Mouse (Mus musculus) retina, adult 2 months (tissue): ENCODE data around the gene Stk39.

ENCODE experiments used
- DNase-seq: peaks from one replicate; pipeline ENCODE4 v3.0.0-alpha.2; 2012; ENCODE audit warnings: low read depth, low spot score

The Stk39 gene

DNA sequence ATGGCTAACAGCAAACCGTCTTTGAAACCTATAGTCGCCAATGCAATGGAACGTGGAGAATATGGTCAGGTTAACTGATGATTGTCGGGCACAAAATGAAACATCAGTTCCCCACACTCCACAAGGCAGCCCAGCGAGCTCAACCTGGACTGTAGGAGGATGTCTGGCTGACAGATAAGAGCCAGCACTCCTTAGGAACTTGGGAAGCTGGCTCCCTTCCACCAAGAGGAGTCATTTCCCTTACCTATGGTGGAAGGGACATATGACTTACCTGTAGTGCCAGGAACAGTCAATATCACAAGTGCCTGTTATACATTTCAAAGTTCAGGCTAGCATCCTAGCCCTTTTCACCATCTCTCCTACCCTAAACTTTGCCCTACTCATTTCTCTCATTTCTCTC is 14.0 kb downstream of the Stk39 start:
- no peak for DNase-seq

DNA sequence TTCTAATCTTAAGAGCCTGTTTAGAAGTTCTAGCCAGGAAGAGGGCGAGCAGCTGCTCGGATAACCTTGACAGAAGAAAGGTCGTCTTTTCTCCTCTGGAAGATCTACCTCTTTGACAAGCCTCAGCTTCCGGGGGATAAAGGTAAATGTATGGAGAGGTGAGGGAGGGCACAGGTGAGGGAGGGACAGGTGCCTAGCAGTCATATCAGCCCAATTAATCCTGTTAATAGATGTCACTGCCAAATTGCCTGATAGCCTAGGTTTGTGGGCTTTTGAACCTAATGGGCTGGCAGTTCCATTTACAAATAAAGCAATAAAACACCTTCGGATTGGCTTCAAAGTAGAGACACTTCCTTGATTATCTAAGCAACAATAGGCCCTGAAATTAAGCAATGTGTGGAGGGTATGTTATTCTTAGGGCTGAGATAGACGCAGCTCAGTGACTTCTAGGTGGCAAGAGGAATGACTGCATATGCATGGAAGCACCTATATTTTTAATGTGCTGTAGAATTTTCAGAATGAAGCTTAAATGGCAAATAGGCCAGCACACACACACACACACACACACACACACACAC is 14.5 kb downstream of the Stk39 start:
- no peak for DNase-seq

DNA sequence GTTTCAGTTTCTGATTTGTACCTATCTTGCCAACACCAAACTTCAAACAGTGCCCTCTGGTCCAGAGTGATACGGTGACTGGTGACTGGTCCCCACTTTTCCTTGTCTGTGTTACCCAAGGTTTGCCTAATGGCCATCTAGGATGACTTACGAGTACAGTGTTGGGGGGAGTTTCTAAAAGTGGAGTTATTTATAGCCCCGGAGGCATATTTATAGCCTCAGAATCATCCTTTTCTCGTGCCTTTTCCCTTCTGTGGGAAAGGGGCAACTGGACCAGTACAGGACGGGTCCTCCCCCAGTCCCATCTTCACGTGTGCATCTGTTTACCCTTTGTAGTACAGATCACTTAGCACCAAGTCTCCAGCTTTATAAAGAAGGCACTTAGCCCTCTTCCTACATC is 15.2 kb downstream of the Stk39 start:
- no peak for DNase-seq

DNA sequence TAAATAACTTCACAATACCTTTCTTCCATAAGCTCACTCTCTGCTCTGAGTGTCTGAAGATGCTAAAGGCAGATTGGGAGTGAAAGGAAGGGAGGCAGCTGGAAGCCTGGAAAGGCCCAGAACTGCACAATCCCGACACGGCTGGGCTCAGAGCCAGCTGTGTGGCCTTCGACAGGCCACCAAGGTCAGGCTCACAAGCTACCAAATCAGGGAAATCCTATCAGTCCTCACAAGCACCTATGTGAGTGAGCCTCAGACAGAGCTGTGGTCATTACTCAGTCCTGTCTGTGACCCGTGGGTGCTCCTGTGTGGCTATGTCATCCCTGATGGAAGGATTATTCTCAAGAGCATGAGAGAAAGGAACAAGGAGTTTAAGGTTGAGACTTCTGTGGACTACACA is 19.7 kb downstream of the Stk39 start:
- no peak for DNase-seq

DNA sequence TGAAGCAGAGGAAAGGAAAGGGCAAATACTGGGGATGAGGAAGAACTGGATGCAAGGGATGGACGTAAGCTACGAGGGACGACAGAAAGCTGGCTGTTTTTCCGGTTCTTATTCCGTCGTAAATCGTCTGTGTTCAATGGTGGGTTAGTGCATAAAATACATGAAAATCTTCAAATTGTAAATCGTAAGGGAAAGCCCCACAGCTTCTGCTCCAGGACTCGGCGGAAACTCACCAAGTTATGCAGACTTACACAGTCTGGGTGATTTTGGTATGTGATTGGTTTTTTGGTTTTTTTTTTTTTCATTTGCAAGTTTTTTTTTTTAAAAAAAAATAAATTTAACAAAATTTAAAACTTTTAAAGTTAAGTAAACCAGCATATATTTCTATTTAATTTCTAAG is 24.0 kb downstream of the Stk39 start:
- no peak for DNase-seq

DNA sequence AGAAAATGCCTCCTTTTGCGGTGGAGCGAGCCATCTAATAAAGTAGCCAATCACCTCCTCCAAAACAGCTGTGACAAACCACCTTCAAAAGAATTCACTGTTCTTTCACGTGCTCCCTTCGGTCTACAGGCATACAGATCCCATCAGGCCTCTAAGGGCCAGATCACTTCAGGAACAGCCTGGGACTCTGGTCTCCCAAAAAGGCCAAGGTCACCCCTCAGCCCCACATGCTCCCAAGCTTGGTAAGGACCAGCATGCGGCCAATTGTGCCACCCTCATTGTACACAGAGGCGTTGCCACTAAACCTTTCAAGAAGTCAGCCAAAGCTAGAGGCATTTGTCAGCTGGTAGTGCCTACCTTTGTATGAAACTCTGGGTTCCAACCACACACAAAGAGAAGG is 28.9 kb downstream of the Stk39 start:
- no peak for DNase-seq

DNA sequence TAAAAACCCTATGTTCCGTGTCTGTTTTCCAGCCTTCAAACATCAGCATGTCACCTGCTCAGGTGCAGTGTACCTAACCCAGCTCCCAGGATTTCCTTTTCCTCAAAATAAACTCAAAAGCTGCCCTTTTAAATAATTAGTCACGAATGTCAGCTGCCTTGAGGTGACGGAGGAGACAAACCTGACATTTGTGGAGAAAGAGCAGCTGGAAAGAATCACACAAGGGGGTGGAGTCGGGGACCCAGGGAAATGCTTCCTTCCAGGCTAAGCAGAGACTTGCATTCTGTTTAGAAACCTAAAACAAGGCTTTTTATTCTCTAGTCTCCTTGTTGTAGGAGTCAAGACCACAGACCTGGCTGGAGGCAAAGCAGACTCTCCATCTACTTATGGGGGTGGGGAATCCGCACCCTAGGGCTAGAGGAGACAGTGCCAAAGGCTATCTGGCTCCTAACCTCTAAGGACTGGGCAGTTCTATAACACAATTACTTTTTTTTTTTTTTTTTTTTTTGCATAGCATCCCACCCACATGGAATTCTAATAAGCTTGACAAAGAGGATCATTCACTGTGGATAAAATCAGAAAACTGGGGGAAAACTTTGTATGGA is 29.9 kb downstream of the Stk39 start:
- DNase-seq = no peak

DNA sequence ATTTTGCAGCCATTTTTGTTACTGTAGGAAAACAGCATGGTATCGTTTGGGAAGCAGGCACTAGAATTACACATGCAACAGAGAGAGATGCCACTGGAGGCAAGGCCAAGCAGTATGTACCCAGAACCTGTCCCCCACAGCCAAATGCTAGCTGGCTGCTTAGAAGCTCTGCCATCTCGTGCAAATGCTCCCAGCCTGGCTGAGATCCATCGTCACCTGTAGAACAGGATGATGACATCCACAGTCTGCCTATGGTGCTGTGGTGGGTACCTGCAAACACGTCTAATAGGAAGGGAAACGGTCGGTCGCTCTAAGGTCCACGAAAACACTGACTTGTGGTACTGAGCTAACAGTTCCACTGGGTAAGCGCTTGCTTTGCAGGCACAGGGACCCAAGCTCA is 32.5 kb downstream of the Stk39 start:
- DNase-seq = no peak

DNA sequence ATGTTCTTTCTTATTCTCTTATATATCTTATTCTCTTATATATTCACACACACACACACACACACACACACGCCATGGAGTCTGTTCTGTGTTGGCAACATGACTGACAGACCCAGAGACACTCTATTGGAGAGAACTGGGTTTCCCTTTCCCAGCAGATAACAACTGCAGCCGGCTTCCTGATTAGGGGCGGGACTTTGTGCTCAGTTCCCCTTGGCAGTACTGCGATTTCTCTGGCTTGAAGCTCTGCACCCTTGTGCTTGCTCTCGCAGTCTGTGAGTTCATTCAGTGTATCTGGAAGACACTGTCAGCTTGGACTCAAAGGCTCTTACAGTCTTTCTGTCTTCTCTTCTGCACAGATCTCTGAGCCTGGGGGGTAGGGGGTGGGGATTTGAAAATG is 34.1 kb downstream of the Stk39 start:
- no peak for DNase-seq

DNA sequence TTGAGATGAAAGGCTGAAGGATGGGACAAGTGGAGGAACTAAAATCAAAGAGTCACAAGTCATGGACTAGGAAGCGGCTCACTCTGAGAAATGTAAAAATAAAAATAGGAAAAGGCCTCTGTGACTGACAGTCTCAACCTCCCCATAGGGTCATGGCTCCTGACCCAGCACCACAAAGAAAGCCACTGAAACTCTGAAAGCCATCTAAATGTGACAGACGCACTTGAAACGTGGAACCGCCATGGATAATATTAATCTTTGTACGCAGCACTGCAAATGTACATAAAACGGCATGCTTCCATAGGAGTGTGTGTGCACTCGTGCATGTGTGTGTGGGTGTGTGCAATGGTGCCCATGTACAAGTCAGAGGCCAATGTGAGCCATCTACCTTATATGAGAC is 34.9 kb downstream of the Stk39 start:
- DNase-seq = no peak

DNA sequence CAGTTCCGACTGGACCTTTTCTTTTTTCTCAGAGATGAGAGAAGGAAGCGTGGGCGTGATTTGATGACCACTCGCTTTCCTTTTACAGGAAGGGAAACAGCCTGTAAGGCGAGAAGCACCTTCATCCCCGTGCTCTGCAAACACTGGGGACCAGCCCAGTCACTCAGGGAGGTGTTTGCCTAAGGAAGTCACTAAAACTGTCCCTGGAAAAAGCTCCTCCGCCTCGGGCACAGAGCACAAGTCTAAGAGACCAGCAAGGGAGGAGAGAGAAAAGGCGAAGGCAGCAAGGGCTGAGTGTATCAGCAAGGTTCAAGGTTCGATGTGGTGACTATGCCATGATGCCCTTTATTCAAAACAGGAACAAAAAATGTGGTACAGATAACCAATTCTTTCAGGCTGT is 35.8 kb downstream of the Stk39 start:
- DNase-seq = no peak

DNA sequence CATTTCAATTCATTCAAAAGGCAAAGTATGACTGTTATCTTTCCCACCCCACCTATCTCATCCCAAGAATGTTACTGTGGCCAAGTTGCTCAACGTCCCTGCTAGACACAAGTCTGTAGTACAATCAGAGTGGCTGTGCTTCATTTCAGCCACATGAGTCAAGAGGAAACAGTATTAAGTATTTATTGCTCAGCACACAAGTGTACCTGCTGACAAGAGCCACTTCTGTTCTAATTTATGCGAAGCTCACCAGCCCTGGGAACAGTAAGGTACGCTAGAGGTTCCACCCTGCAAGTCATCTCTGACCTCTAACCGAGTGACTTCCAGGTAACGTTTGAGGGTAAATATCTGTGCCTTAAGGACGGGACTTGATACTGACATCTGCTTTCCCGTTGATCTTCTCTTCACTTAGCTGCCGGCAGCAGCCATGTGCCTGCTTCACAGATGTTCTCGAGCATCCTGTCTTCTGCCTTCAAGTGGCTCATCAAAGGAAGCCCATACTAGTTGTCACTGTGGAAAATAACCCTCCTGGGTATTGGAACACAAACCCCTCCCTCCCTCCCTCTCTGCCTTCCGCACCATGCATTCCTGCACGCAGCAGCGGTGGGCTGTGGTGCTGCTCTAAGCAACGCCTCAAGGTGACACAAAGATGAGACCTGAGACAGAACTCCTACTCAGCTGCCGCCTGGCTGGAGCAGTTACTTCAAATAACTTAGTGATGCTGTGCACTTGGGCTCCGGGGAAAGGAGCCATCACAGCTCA is 36.4 kb downstream of the Stk39 start:
- DNase-seq = no peak

DNA sequence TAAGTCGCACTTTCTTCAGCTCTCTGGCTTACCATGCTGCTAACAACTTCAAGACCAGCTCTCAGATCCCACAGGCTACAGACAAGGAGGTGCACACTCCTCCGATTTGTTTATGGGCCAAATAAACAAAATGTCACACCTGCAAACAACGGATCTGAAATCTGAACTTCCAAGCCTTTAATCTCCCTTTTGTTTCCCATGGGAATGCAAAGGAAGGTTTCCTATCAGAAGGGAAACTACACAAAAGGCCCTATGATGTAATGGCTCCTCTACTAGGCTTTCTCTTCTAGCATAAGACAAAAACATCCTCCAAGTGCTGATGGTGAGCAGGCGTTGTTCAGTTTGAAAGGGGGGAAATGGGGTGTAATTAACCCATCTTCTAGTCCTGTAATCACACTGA is 37.1 kb downstream of the Stk39 start:
- DNase-seq = no peak

DNA sequence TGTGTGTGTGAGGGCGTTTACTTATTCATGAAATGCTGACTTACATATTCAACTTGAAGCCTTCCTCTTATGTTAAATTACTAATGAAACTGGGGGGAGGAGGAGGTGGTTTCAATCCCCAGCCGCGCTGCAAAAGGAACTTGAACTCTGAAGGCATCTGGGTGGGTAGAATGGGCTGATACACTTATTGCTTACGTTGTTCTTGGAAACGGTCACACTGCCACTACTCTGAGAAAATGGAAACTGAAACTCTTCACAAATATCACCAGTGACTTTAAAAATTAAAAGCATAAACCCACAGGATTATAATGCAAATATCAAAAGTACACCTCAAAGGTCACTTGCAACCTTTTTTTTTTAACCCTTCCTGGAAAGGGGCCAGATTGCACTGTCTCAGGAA is 37.5 kb downstream of the Stk39 start:
- DNase-seq = no peak

DNA sequence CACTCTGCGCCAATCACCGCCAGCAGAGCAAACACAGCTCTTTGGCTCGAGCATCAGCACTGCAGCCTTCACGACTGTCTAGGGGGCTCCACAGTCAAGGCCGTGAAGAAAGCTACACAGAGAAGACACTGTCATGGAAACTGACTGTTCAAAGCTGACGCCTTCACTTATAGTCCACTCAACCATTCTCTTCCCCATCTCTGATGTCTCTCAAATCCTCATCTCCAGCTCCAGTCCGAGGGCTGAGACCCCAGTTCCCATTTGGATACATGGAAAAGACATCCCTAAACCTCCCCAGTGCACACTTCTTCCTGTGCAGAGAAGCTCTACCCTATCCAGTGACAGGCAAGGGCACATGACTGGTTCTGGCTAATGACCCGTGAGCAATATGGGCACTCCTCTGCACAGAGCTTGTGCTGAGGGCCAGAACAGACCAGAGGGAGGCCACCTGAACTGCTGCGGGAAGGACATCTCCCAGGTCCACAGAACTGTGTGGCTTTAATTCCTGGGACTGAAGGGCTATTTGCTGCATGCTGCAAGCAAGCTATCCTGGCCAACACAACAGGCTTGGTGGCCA is 38.2 kb downstream of the Stk39 start:
- DNase-seq = no peak

DNA sequence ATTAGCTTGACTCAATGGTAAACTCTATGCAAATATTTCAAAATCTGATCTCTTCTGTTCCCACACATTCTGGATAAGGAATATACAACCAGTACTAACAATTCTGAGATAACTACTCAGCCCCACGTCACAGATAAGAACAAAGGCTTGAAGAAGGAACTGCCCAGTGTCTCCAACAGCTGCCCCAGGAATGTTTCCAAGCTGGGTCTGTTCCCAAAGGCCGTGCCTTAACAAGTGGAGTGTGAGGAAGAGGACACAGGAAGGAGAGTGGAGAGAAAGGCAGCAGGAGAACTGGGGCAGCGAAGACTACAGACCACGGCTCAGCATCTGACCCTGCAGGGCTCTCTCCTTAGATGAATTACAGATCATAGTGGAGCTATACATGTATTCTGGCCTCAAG is 39.2 kb downstream of the Stk39 start:
- DNase-seq = no peak

DNA sequence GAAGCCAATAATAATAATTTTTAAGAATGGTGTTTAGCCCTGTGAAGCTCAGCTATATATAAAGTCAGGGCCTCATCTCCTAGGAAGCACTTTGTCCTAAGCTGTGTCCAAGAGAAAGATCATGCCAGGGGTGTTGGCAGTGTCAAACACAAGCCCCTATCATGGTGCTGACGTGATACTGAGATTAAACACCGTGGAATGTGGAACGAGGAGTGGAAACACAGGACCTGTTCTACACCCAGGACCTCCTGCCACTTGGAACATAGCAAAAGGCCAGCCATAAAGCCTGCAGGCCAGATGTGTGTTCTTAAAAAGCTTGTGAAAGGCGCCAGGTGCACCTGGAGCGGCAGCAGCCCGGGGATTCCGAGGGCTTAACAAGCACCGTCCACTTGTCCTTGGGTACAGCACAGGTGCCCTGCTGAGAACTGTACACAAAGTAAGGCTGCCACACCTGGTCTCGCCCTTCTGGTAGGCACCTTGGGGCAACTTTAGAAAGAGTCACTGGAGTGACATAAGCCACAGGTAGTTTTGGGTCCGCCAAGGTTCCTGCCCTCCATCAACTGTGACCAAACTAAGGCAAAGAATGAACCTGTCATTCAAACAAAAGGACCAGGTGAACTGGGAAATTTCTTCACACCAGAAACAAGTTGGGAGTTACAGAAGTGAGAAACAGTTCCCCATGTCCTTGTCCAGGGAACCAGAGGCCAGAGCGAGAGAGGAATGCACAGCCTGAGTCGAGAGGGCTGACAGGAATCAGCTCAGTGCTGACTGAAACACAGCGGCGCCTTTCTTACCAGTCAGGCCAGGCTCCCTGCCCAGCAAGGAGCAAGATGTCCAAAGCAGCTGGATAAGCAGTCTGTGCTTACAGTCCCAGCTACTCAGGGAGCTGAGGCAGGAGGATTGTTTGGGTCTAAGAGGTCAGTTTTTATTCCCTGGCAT is 40.8 kb downstream of the Stk39 start:
- DNase-seq = no peak

DNA sequence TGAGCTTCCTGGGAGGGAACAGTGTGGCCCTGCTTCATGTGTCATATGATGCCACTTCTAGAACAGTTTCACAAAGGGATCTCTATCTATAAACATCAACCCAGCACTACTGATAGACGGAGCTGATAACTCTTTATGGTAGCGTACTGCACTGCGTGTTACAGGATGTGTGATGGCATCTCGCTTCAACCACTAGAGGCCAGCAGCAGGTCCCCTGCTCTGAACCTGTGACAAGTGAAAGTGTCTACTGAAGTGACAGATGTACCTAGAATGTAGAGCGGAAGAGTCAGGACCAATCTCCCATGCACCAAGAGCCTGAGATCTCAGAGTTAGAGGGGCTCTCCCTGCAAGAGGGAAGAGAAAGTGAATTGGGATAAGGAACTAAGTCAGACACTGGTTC is 41.6 kb downstream of the Stk39 start:
- no peak for DNase-seq

DNA sequence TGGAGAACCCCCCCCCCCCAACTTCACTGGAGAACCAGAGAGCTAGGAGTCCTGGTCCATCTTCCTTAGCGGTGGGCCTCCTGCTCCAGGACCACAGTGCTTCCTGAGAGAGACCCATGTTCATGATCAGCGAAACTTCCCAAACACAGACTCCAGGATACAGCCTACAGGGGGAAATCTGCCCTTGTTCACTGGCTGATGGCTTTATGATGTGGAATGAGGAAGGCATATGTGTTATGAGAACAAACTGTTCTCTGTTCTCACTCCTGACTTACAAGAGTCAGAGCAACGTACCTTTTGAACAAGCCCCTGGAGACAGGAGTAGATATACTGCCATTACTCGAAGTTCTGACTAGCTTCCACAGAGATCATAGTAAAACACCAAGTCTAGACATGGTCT is 42.6 kb downstream of the Stk39 start:
- no peak for DNase-seq

DNA sequence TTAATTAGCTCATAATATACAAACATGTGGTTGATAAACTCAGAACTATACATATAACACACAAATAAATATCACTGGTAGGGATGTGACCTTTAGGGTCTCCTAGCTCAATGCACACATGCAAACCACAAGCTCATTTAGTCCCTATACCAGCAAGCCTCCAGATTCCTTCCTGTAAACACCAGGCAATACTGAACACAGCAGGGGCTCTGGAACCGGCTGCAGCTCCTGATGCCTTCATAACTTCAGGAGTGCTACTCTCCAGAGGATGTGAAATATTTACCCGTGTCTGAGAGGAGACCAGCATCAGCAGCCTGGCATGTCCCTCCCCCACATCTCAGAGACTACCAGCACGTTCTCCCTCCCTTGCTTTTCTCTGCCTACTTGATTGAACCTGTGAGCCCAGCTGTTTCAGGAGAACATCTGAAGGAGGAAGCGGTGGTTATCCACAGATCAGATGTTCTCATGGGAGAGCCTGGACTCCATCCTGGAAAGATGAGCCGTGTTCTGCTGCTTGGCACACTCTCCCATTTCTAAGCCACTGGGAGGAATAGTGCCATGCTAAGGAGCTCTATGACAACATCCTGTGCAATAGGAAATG is 45.0 kb downstream of the Stk39 start:
- DNase-seq = no peak

DNA sequence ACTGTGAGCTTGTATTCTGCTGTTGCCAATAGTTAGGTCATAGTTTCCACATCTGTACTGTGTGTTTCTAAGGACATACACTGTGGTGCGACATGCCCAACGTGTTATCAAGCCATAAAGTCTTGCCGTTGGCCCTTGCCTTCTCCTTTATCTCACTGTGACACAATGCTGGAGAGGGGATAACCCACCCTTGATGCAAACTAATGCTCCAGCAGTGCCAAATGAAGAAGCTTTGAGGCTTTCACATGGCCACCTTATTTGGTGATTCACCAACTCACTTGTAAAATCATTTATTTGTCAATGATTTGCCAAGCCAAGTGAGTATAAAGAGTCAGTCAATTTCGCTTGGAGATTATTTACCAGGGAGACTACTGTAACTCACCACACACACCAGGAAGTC is 46.0 kb downstream of the Stk39 start:
- DNase-seq = no peak

DNA sequence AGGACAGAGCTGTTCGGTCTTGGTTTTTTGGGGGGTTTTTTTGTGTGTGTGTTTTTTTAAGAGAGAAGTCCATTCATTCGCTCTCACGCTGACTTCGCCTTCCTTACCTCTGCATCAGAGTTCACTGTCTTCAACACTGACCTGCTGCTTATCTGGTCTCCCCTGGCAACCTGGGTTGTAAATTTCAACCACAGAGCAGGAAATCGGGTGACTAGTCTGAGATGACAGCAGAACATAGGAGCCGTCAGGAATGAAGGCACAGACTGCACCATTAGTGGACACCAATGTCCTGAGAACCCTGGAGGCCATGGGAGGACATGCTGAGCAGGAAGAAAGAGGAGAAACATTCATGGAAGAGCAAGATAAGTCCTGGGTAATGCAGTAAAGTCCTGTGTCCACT is 51.1 kb downstream of the Stk39 start:
- DNase-seq = no peak
